Mouse (Mus musculus) kidney, embryonic 16.5 days (tissue): ENCODE measurements around the gene Tcp10c. TPM values are rescaled to one million over a fixed set of nuclear protein-coding genes. Genes with fewer than 3 reads are reported as not detected.
"Not testable (repeated sequence)": the region's sequence is repeated elsewhere in the genome, so short reads cannot be mapped to it uniquely, and the experiment has no call there.

Experiments
- ATAC-seq: fragments of 200-750 bp; cut with Nextera tagmentation; 2 replicates; pipeline ENCODE4 v1.8.0; 2017; ENCODE audit warnings: moderate TSS enrichment; ENCODE audit not compliant: low FRiP score, low TSS enrichment
- H3K27ac ChIP-seq: fragments of 300-500 bp; sonication (generic); 2 replicates; pipeline ENCODE4 v1.5.1; 2014; ENCODE audit warnings: low read length
- H3K27me3 ChIP-seq: fragments of 300-500 bp; sonication (generic); 2 replicates; pipeline ENCODE4 v1.6.1; 2014; ENCODE audit warnings: low read length, control low read depth, mixed read lengths; ENCODE audit not compliant: insufficient read depth
- H3K36me3 ChIP-seq: fragments of 300-500 bp; sonication (generic); 2 replicates; pipeline ENCODE4 v1.6.1; 2014; ENCODE audit warnings: low read length, control low read depth, mixed read lengths; ENCODE audit not compliant: insufficient read depth
- H3K4me1 ChIP-seq: fragments of 300-500 bp; sonication (generic); 2 replicates; pipeline ENCODE4 v1.6.1; 2014; ENCODE audit warnings: low read length, control low read depth, mixed read lengths; ENCODE audit not compliant: insufficient read depth
- H3K4me2 ChIP-seq: fragments of 300-500 bp; sonication (generic); replicated peaks from 2 replicates; pipeline ENCODE4 v1.6.1; 2014; ENCODE audit warnings: low read depth, low read length
- H3K4me3 ChIP-seq: fragments of 300-500 bp; sonication (generic); 2 replicates; pipeline ENCODE4 v1.5.1; 2014; ENCODE audit warnings: mild to moderate bottlenecking, low read length
- H3K9ac ChIP-seq: fragments of 300-500 bp; sonication (generic); replicated peaks from 2 replicates; pipeline ENCODE4 v1.6.1; 2014; ENCODE audit warnings: low read length
- H3K9me3 ChIP-seq: fragments of 300-500 bp; sonication (generic); 2 replicates; pipeline ENCODE4 v1.6.1; 2016; ENCODE audit warnings: low read length, control low read depth
- WGBS: fragments of 180-500 bp; shearing (Covaris S2); extraction: QIAGEN DNeasy Blood & Tissue Kit; methylation state at CpG from one replicate; pipeline ENCODE4 v1.1.7; 2014; 5-methylcytosine and 5-hydroxymethylcytosine counted together
- polyA plus RNA-seq: library from polyadenylated mRNA; unstranded; fragments of >200 nt; fragmentation: Nextera tagmentation; extraction: Ambion mirVana; gene quantifications from 2 replicates; pipeline ENCODE4 v1.2.1, GENCODE M21; 2015

The Tcp10c gene
- polyA plus RNA-seq, 1 experiment from 2014 or later: not detected

DNA sequence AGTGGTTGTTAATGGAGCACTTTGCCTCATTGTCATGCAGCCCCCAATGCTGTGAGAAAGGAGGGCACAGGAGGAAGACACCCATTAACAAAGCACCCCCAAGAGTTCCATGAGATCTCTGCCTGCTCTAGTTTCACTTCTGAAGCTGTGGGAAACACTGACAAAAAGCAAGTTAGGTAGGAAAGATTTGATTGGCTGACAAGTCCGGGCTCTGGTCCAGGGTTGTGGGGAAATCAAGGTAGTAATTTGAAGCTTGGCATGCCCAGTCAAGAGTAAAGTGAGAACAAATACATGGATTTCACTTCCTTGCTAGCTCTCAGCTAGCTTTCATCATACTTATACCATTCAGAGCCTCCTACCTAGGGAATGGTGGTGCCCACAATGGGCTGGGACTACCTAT lies 14.3 kb upstream of the Tcp10c start:
- not testable (repeated sequence) for H3K27ac ChIP-seq, H3K9me3 ChIP-seq, H3K4me3 ChIP-seq, H3K9ac ChIP-seq, H3K27me3 ChIP-seq, ATAC-seq, H3K4me1 ChIP-seq, H3K36me3 ChIP-seq, H3K4me2 ChIP-seq
- 85% methylated on average over 1 of the region's 1 CpGs for WGBS

- not testable (repeated sequence) for H3K36me3 ChIP-seq, H3K27me3 ChIP-seq, H3K4me1 ChIP-seq, H3K9ac ChIP-seq, H3K4me3 ChIP-seq, ATAC-seq, H3K9me3 ChIP-seq, H3K4me2 ChIP-seq, H3K27ac ChIP-seq
- no CpG with 5 or more reads among the region's 4 CpGs for WGBS
Observed at GRCm38 (mm10) chr17:13345923-13346322, 8.4 kb upstream of the Tcp10c start.

DNA sequence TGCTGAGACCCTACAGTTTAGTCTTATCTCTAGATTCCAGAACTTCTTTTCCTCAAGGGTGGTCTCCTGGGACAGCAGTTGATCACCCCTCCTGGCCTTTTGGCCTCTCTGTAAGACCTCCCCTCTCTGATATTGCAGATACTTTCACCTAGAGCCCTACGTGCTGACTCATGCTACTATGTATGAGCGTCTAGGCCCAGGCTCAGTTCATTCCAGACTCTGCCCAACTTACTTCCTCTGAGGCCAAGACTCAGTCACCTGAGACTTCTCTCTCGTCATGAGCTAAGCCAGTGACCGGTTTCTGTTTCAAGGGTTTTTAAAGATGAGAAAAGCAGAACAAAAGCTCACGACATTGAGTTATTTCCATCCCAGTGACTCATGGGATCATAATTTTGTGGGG lies 4.8 kb upstream of the Tcp10c start:
- not testable (repeated sequence) for H3K27ac ChIP-seq, ATAC-seq
- WGBS: 83% methylated on average over 4 of the region's 5 CpGs

GRCm38 (mm10) chr17:13353249-13353648 lies 1.1 kb upstream of the Tcp10c start:
- ATAC-seq, H3K27me3 ChIP-seq, H3K4me2 ChIP-seq, H3K9ac ChIP-seq, H3K27ac ChIP-seq, H3K36me3 ChIP-seq, H3K4me1 ChIP-seq, H3K4me3 ChIP-seq, H3K9me3 ChIP-seq: not testable (repeated sequence)
- WGBS: 89% methylated on average over 8 of the region's 8 CpGs

More for the DNA sequence above, 4.8 kb upstream of the Tcp10c start:
- H3K4me2 ChIP-seq, H3K27me3 ChIP-seq, H3K36me3 ChIP-seq, H3K9me3 ChIP-seq, H3K9ac ChIP-seq, H3K4me1 ChIP-seq, H3K4me3 ChIP-seq: not testable (repeated sequence)

DNA sequence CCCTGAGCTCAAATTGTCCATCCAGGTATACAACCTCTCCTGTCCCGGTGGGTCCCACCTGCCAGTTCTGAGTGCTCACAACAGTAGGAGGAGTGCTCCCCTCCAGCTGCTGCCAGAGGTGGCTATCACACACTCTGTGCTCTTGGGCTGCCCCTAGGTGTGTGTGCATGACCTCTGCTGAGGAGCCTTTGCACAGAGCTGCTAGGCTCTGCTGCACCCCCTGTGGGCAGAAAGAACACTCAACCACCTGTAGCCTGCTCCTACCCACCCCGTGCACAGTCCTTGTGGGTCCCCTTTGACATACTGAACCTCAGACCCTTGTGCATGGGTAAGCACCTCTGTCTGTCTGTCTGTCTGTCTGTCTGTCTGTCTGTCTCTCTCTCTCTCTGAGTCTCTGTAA lies 8.1 kb downstream of the Tcp10c start:
- not testable (repeated sequence) for H3K27ac ChIP-seq, H3K4me1 ChIP-seq, H3K4me3 ChIP-seq, H3K9ac ChIP-seq, H3K4me2 ChIP-seq, H3K36me3 ChIP-seq, H3K9me3 ChIP-seq, H3K27me3 ChIP-seq
- peak; percentile 43; the same call in 1 of the 2 replicates for ATAC-seq
- 86% methylated on average over 2 of the region's 2 CpGs for WGBS

DNA sequence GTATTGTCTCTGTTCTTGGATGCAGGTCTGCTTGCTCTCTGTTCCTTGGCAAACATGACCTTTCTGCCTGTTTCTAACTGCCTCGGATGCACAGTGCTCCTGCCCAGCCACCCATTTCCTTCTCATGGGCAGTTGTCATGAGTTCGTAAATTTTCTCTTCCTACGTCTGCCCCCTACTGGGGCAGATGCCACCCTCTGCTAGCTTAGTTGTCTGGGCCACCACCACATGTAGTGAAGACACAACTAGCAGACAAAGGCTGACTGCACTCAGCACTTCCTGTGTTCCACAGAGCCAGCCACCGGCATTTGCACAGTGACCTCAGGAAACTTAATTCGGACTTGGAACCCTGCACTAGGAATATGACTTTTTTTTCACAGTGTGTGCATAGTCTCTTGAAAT lies 9.4 kb downstream of the Tcp10c start:
- not testable (repeated sequence) for H3K4me2 ChIP-seq

DNA sequence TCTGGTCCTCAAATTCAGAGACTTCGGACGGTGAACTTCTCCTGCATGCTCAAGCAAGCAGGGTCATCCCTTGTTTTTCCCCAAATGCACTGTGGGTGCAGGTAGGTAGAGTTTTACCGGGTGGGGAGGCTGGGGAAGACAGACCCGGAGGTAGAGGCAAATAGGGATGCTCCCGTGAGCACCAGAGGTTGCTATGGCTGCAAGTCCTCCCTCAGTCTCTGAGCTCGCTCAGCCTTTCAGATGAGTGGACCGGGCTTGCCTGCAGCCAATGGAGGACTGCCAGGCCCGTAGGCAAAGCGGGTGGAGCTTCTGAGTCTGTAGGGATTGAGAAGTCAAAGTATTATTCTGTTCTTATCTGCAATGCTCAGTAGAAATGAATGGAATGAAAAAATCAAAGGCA lies 9.8 kb downstream of the Tcp10c start:
- not testable (repeated sequence) for H3K4me2 ChIP-seq, H3K9ac ChIP-seq, H3K36me3 ChIP-seq, H3K27ac ChIP-seq, H3K27me3 ChIP-seq, ATAC-seq, H3K4me1 ChIP-seq, H3K4me3 ChIP-seq
- whole genome bisulfite sequencing: 90% methylated on average over 9 of the region's 9 CpGs
- peaks cover 15% of the 10 kb centered on the region for H3K9me3 ChIP-seq

More for the DNA sequence above, 9.4 kb downstream of the Tcp10c start:
- H3K36me3 ChIP-seq, H3K4me1 ChIP-seq, ATAC-seq, H3K27me3 ChIP-seq, H3K4me3 ChIP-seq, H3K27ac ChIP-seq, H3K9ac ChIP-seq: not testable (repeated sequence)
- 86% methylated on average over 3 of the region's 5 CpGs for WGBS
- H3K9me3 ChIP-seq: peaks cover 12% of the 10 kb centered on the region

DNA sequence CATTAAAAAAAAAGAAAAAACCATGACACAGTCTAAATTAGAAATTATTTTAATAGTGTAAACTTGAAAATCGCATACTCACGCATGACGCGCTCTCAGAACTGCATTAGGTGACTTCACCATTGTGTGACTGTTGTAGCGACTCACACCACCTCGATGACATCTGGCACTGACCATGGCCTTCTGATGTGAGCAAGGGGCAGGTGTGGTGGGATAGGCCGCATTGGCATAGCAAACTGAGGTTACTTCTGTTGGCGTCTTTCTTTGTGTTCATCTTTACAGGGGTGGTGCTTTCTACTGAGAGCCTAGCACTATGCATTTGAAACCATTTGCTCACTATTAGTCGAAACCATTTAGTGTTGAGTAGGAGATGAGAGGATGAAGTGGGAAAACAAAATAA lies 12.8 kb downstream of the Tcp10c start:
- not testable (repeated sequence) for H3K9ac ChIP-seq, ATAC-seq, H3K27me3 ChIP-seq, H3K4me1 ChIP-seq, H3K27ac ChIP-seq, H3K4me2 ChIP-seq, H3K4me3 ChIP-seq, H3K36me3 ChIP-seq
- H3K9me3 ChIP-seq: peaks cover 18% of the 10 kb centered on the region
- 94% methylated on average over 9 of the region's 9 CpGs for WGBS

GRCm38 (mm10) chr17:13368658-13369057 lies 14.3 kb downstream of the Tcp10c start:
- not testable (repeated sequence) for H3K4me3 ChIP-seq, H3K4me1 ChIP-seq, H3K4me2 ChIP-seq, H3K36me3 ChIP-seq, H3K27ac ChIP-seq, H3K27me3 ChIP-seq, H3K9ac ChIP-seq
- WGBS: 87% methylated on average over 7 of the region's 7 CpGs
- peak; percentile 56 for ATAC-seq
- peaks cover 18% of the 10 kb centered on the region for H3K9me3 ChIP-seq

- not testable (repeated sequence) for H3K9ac ChIP-seq, ATAC-seq
- WGBS: 76% methylated on average over 3 of the region's 6 CpGs
Observed at GRCm38 (mm10) chr17:13370746-13371145, 16.4 kb downstream of the Tcp10c start.

GRCm38 (mm10) chr17:13378341-13378740 lies 24.0 kb downstream of the Tcp10c start:
- H3K27me3 ChIP-seq, H3K4me2 ChIP-seq, H3K9me3 ChIP-seq, H3K36me3 ChIP-seq, H3K4me1 ChIP-seq, H3K4me3 ChIP-seq, ATAC-seq, H3K27ac ChIP-seq, H3K9ac ChIP-seq: not testable (repeated sequence)
- WGBS: 81% methylated on average over 3 of the region's 3 CpGs

More at GRCm38 (mm10) chr17:13370746-13371145, 16.4 kb downstream of the Tcp10c start:
- H3K4me1 ChIP-seq, H3K27ac ChIP-seq, H3K4me2 ChIP-seq, H3K36me3 ChIP-seq, H3K27me3 ChIP-seq, H3K4me3 ChIP-seq: not testable (repeated sequence)
- peaks cover 16% of the 10 kb centered on the region for H3K9me3 ChIP-seq
